Mouse (Mus musculus) small intestine, adult 2 months (tissue): ENCODE measurements around the gene Megf11. TPM values are rescaled to one million over a fixed set of nuclear protein-coding genes. Genes with fewer than 3 reads are reported as not detected.
A peak's percentile ranks its signal among the peaks of the same experiment; 100 is the strongest.

Source experiments
- H3K27ac ChIP-seq: fragments of 200-500 bp; 2 replicates; pipeline ENCODE4 v1.5.1; 2012; ENCODE audit warnings: low read depth, low read length, control low read depth, inconsistent platforms; ENCODE audit not compliant: insufficient read depth
- H3K27me3 ChIP-seq: fragments of 200-500 bp; 2 replicates; pipeline ENCODE4 v1.6.1; 2012; ENCODE audit warnings: mild to moderate bottlenecking, moderate library complexity, low read length, inconsistent platforms; ENCODE audit not compliant: control insufficient read depth, insufficient read depth
- H3K36me3 ChIP-seq: fragments of 200-500 bp; 2 replicates; pipeline ENCODE4 v1.6.1; 2012; ENCODE audit warnings: mild to moderate bottlenecking, low read length, control low read depth, inconsistent platforms; ENCODE audit not compliant: control insufficient read depth, insufficient read depth
- H3K4me1 ChIP-seq: fragments of 200-500 bp; 2 replicates; pipeline ENCODE4 v1.6.1; 2012; ENCODE audit warnings: low read length, inconsistent platforms, mixed read lengths; ENCODE audit not compliant: control insufficient read depth, insufficient read depth, insufficient read length
- H3K4me3 ChIP-seq: fragments of 200-500 bp; 2 replicates; pipeline ENCODE4 v1.5.1; 2012; ENCODE audit warnings: low read depth, mild to moderate bottlenecking, control low read depth, inconsistent platforms, low read length, moderate library complexity
- CTCF ChIP-seq: fragments of 200-500 bp; IDR thresholded peaks from 2 replicates; pipeline ENCODE4 v1.5.1; 2012; ENCODE audit warnings: low read depth, mild to moderate bottlenecking, control low read depth, inconsistent platforms, low read length, moderate library complexity, mixed read lengths; ENCODE audit not compliant: insufficient replicate concordance, insufficient read length; ENCODE audit errors: extremely low read depth
- POLR2A ChIP-seq: fragments of 200-500 bp; IDR thresholded peaks from 2 replicates; pipeline ENCODE4 v1.6.1; 2012; ENCODE audit warnings: low read depth, mild to moderate bottlenecking, control low read depth, inconsistent platforms, low read length, moderate library complexity
- WGBS: fragments of 180-500 bp; shearing (Covaris S2); methylation state at CpG from one replicate; pipeline ENCODE4 v1.1.7; 2018; 5-methylcytosine and 5-hydroxymethylcytosine counted together
- polyA plus RNA-seq: library from polyadenylated mRNA; depleted of rRNA; stranded (reverse); fragments of >200 nt; gene quantifications from 2 replicates; pipeline ENCODE4 v1.2.3, GENCODE M21; 2012; rRNA removed

Megf11 gene
- polyA plus RNA-seq: 0.10 and 0.48 TPM in 2 replicates

DNA sequence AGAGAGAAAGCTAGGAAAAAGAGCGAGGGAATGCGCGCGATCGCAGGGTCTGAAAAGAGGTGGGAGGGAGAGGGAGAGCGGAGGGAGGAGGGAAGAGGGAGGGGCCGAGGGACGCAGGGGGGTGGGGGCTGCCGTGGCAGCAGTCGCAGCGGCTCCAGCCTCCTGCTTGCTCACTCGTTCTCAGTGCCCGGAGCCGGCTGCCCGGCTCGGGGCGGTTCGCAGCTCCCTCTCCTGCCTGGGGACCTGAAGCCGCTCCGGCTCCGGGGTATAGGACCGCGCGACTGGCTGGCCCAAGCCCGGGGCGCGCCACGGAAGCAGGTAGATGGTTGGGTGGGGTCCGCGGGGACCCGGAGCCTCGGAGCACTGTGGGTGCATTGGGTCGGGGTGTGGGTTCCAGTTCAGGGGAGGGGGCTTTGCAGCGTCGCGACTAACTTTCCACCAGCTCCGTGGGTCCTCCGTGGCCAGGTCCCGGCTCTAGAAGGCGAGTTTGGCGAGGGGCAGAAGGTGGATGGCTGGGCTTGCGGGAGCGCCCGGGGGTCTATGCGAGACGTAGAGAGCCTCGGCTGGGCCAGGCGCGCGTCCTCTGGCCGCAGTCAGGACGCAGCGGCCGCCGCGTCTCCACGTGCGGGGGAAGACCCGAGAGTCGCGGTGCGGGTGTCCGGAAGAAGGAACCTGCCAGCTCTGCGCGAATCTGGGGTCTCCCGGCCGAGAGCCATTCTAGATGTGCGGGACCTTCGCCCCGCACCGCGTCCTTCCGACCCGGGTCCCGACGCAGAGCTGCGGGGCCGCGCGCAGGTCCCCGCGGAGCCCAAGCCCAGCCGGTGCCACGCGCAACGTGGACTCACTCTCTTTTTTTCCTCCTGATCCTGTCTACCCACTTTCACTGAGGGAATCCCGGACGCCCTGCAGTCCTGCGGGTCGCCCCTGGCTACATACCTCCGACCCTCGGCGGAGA lies at the start of gene Megf11:
Gene Megf11 (plus strand): TSS at position 116 of the 955 bp plus-strand sequence.
- H3K4me1 ChIP-seq: no peaks in the 10 kb centered on the region
- no peak within 1 kb of the TSS for H3K27ac ChIP-seq
- H3K36me3 ChIP-seq: no peaks in the 10 kb centered on the region
- TF ChIP-seq CTCF: no peak
- TF ChIP-seq POLR2A: no peak
- peak within 1 kb of the TSS; percentile 2 for H3K4me3 ChIP-seq
- peaks cover 33% of the 10 kb centered on the region for H3K27me3 ChIP-seq
- WGBS: 1% methylated on average over 93 of the region's 93 CpGs

DNA sequence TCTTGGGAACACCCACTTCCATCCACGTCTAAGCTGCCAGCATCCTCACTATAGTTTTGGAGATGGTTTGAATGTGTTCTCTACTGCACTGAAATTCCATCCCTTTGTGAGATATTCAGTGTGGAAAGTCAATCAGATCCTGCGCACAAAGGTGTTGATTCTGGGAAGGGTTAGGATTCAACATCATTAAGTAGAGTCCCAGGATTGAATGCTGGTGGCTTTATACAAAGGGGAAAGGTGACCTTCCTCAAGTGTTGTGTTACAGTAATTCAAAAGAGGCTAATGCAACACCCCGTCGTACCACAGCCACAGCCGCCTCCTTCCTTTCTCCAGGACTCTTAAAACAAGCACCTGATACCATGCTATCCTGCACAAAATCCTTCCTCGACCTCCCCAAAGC lies 49.6 kb upstream of the Megf11 start:
- WGBS: 93% methylated on average over 6 of the region's 6 CpGs
- TF ChIP-seq POLR2A: no peak
- no peak for TF ChIP-seq CTCF
- peaks cover 8% of the 10 kb centered on the region; the same call in 1 of the 2 replicates for H3K36me3 ChIP-seq

DNA sequence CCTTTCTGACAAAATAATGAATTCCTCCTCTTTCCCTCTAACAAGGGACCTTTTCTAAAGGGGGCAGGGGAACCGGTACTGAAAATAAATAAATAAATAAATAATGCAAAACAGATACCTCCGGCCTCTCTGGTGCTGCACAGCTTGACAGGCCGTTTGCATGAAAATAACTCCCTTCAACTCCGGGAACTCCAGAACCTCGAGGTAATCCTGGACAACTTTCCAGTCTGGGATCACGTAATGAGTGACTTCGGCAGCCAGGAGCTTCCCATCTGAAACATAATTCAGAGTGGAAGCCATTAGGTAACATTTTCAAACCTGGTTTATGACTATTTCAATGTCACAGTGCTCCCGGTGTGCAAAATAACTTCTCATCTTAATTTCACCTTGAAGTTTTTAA lies 46.1 kb upstream of the Megf11 start:
- Histone ChIP-seq H3K4me3 (no peak overlapping the region), H3K4me1 (no peaks in the 10 kb centered on the region), H3K36me3 (peaks cover 6% of the 10 kb centered on the region; the same call in 1 of the 2 replicates), H3K27me3 (no peaks in the 10 kb centered on the region), H3K27ac (no peak overlapping the region)
- 70% methylated on average over 8 of the region's 8 CpGs for WGBS
- TF ChIP-seq POLR2A: no peak
- TF ChIP-seq CTCF: peak; percentile 7; the same call in 1 of the 2 replicates

More for the DNA sequence above, 49.6 kb upstream of the Megf11 start:
- H3K4me3 ChIP-seq: no peak overlapping the region
- no peak overlapping the region for H3K27ac ChIP-seq
- H3K27me3 ChIP-seq: no peaks in the 10 kb centered on the region
- no peaks in the 10 kb centered on the region for H3K4me1 ChIP-seq

DNA sequence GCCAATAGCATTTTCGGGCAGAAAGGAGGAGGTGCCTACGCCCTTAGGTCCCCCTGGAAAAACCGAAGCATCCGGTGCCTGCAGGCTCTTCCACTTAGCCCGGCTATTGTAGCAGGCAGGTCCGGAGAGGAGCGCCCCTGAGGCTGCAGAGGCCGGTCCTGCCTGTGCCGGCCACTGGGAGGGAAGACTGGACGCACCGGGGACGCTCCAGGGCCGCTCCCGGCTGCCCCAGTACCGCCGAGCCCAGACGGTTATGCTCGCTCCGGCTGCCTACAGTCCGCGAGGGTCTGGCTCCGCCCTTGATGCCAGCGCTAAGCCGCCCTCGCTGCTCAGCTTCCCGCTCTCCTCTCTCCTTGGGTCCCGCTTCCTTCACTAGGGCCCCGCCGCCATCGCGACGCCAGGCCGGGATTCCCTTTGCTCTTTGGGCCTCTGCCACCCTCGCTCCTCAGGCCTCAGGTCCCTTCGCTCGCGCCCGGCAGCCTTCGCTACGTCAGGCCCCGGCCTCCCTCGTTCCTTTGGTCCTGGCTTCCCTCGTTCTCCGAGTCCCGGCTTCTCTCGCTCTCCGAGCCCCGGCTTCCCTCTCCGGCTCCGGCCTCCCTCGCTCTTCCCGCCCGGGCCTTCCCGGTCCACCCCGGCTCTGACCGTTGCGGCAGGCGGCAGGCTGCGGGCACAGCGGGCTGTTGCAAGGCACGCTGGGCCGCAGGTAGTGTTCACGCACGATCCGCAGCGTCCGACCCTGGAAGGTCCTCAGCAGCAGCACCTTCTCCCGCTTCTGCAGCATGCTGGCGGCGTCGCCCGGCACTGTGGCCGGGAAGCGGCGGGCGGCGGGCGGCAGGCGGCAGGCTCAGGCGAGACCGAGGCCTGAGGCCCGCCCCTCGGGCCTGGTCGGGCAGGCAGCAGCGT lies 44.8 kb upstream of the Megf11 start:
- under 1% methylated on average over 85 of the region's 85 CpGs for WGBS
- Histone ChIP-seq H3K27me3 (no peaks in the 10 kb centered on the region), H3K27ac (peak overlapping the region; percentile 94), H3K4me3 (peak overlapping the region; percentile 83), H3K4me1 (no peaks in the 10 kb centered on the region), H3K36me3 (peaks cover 5% of the 10 kb centered on the region; the same call in 1 of the 2 replicates)
- TF ChIP-seq POLR2A (peak; percentile 30), CTCF (no peak)

DNA sequence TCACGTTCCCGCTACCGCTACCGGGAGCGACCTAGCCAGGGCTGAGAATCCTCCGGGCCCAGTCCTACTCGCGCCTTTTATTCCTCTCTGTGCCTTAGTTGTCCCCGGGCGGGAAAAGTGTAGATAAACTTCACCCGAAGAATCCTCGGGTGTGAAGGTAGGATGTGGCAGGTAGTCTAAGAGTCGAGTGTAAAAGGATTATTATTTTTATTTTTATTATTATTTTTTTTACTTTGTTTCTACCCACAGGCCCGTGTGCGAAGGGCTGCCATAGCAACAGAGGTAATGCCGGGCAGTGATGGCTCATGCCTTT lies 44.2 kb upstream of the Megf11 start, which contains the start of gene Dis3l:
Gene Dis3l (minus strand): TSS at position 35 of the 313 bp plus-strand sequence.
- TF ChIP-seq CTCF: no peak
- no peak for TF ChIP-seq POLR2A
- peak within 1 kb of the TSS; percentile 94 for H3K27ac ChIP-seq
- H3K4me1 ChIP-seq: no peaks in the 10 kb centered on the region
- WGBS: under 1% methylated on average over 16 of the region's 16 CpGs
- peak within 1 kb of the TSS; percentile 83 for H3K4me3 ChIP-seq
- no peaks in the 10 kb centered on the region for H3K27me3 ChIP-seq
- no peaks in the 10 kb centered on the region for H3K36me3 ChIP-seq

DNA sequence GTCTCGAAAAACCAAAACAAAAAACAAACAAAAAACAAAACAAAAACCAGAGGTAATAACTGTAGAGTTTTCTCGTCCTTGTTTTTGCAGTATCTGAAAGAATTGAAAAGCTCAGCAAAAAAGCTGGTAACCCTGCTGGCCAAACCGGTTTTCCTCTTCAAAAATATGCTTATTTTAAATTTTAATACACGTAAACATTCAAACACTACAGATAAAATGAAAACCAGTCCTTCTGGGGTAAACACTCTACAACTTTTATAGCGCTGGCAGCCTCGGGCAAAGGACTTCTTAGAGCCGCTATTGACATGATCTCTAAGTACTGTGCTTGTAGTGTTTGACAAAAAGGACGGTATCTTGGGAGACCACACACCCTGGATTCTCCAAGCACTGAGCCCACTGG lies 43.8 kb upstream of the Megf11 start:
- no peak overlapping the region for H3K27ac ChIP-seq
- no peak for TF ChIP-seq CTCF
- TF ChIP-seq POLR2A: no peak

More for the DNA sequence above, 43.8 kb upstream of the Megf11 start:
- 82% methylated on average over 8 of the region's 8 CpGs for WGBS
- no peaks in the 10 kb centered on the region for H3K4me1 ChIP-seq
- no peak overlapping the region for H3K4me3 ChIP-seq
- H3K36me3 ChIP-seq: no peaks in the 10 kb centered on the region
- H3K27me3 ChIP-seq: no peaks in the 10 kb centered on the region
